Mouse (Mus musculus) forebrain, embryonic 14.5 days (tissue): ENCODE data around the gene Cbarp. TPM values are rescaled to one million over a fixed set of nuclear protein-coding genes. Genes with fewer than 3 reads are reported as not detected.

ENCODE experiments used
- ATAC-seq: fragments of 200-750 bp; cut with Nextera tagmentation; 2 replicates; pipeline ENCODE4 v1.8.0; 2017; ENCODE audit warnings: mild to moderate bottlenecking, moderate library complexity
- DNase-seq: peaks from one replicate; pipeline ENCODE4 v3.0.0-alpha.2; 2015; ENCODE audit warnings: low spot score
- H3K27ac ChIP-seq: fragments of 300-500 bp; sonication (generic); 2 replicates; pipeline ENCODE4 v1.5.1; 2014; ENCODE audit warnings: low read depth, mild to moderate bottlenecking, control low read depth, low read length, moderate library complexity
- H3K27me3 ChIP-seq: fragments of 300-500 bp; sonication (generic); replicated peaks from 2 replicates; pipeline ENCODE4 v1.6.1; 2014; ENCODE audit warnings: low read length, control low read depth, mixed read lengths; ENCODE audit not compliant: control insufficient read depth, insufficient read depth
- H3K36me3 ChIP-seq: fragments of 300-500 bp; sonication (generic); 2 replicates; pipeline ENCODE4 v1.6.1; 2014; ENCODE audit warnings: low read length, control low read depth; ENCODE audit not compliant: control insufficient read depth, insufficient read depth
- H3K4me1 ChIP-seq: fragments of 300-500 bp; sonication (generic); 2 replicates; pipeline ENCODE4 v1.6.1; 2014; ENCODE audit warnings: antibody characterized with exemption, low read length, control low read depth; ENCODE audit not compliant: control insufficient read depth, insufficient read depth
- H3K4me2 ChIP-seq: fragments of 300-500 bp; sonication (generic); 2 replicates; pipeline ENCODE4 v1.6.1; 2014; ENCODE audit warnings: mild to moderate bottlenecking, control low read depth, low read length
- H3K4me3 ChIP-seq: fragments of 300-500 bp; sonication (generic); 2 replicates; pipeline ENCODE4 v1.5.1; 2014; ENCODE audit warnings: low read depth, low read length, control low read depth
- H3K9ac ChIP-seq: fragments of 300-500 bp; sonication (generic); 2 replicates; pipeline ENCODE4 v1.6.1; 2014; ENCODE audit warnings: mild to moderate bottlenecking, low read length, control low read depth, moderate library complexity
- H3K9me3 ChIP-seq: fragments of 300-500 bp; sonication (generic); replicated peaks from 2 replicates; pipeline ENCODE4 v1.6.1; 2016; ENCODE audit warnings: low read length, control low read depth, mixed read lengths; ENCODE audit not compliant: control insufficient read depth
- WGBS: fragments of 180-500 bp; shearing (Covaris S2); extraction: QIAGEN DNeasy Blood & Tissue Kit; methylation state at CpG from one replicate; pipeline ENCODE4 v1.1.7; 2014; 5-methylcytosine and 5-hydroxymethylcytosine counted together
- polyA plus RNA-seq: library from polyadenylated mRNA; unstranded; fragments of >200 nt; fragmentation: Nextera tagmentation; extraction: Ambion mirVana; gene quantifications from 2 replicates; pipeline ENCODE4 v1.2.1, GENCODE M21; 2014

Cbarp gene
- polyA plus RNA-seq, 1 experiment from 2014 or later = 42.4 TPM

GRCm38 (mm10) chr10:80120146-80120545 lies 20.5 kb downstream of the Cbarp start:
- Histone ChIP-seq H3K4me3 (no peak overlapping the region), H3K27ac (no peak overlapping the region), H3K4me1 (peaks cover 24% of the 10 kb centered on the region), H3K4me2 (no peak overlapping the region), H3K36me3 (peaks cover 37% of the 10 kb centered on the region), H3K9me3 (no peaks in the 10 kb centered on the region), H3K27me3 (no peaks in the 10 kb centered on the region), H3K9ac (no peak overlapping the region)
- DNase-seq (no peak), ATAC-seq (no peak)
- 63% methylated on average over 2 of the region's 2 CpGs for WGBS

- Histone ChIP-seq H3K36me3 (peaks cover 24% of the 10 kb centered on the region; the same call in 1 of the 2 replicates), H3K4me3 (peak overlapping the region; percentile 4; the same call in 1 of the 2 replicates), H3K9ac (peak overlapping the region; percentile 85), H3K27ac (peak overlapping the region; percentile 44; the same call in 1 of the 2 replicates), H3K4me2 (peak overlapping the region; percentile 97), H3K4me1 (peaks cover 24% of the 10 kb centered on the region), H3K9me3 (no peaks in the 10 kb centered on the region), H3K27me3 (no peaks in the 10 kb centered on the region)
- no peak for ATAC-seq
- DNase-seq = no peak
- WGBS = 38% methylated on average over 6 of the region's 6 CpGs
Observed at GRCm38 (mm10) chr10:80118552-80118951, 22.1 kb downstream of the Cbarp start.

GRCm38 (mm10) chr10:80117736-80118135 lies 22.9 kb downstream of the Cbarp start:
- DNase-seq (no peak), ATAC-seq (no peak)
- Histone ChIP-seq H3K9ac (peak overlapping the region; percentile 85), H3K4me2 (peak overlapping the region; percentile 97), H3K27ac (no peak overlapping the region; the same call in 1 of the 2 replicates), H3K4me3 (peak overlapping the region; percentile 96), H3K36me3 (peaks cover 20% of the 10 kb centered on the region; the same call in 1 of the 2 replicates), H3K9me3 (no peaks in the 10 kb centered on the region), H3K4me1 (peaks cover 24% of the 10 kb centered on the region), H3K27me3 (no peaks in the 10 kb centered on the region)
- 50% methylated on average over 1 of the region's 1 CpGs for WGBS

GRCm38 (mm10) chr10:80116927-80117691 lies 23.5 kb downstream of the Cbarp start:
- H3K27ac ChIP-seq = 0 out of 2 replicates have a peak overlapping the region, but pooled peaks have one; percentile 44
- H3K9me3 ChIP-seq = no peaks in the 10 kb centered on the region
- ATAC-seq = no peak
- no peak for DNase-seq
- peak overlapping the region; percentile 85 for H3K9ac ChIP-seq
- peaks cover 20% of the 10 kb centered on the region; the same call in 1 of the 2 replicates for H3K36me3 ChIP-seq
- 5% methylated on average over 30 of the region's 30 CpGs for WGBS
- no peaks in the 10 kb centered on the region for H3K27me3 ChIP-seq
- H3K4me3 ChIP-seq = peak overlapping the region; percentile 96
- H3K4me2 ChIP-seq = peak overlapping the region; percentile 97
- peaks cover 24% of the 10 kb centered on the region for H3K4me1 ChIP-seq

GRCm38 (mm10) chr10:80116563-80116926 lies 24.1 kb downstream of the Cbarp start:
- H3K27ac ChIP-seq = 0 out of 2 replicates have a peak overlapping the region, but pooled peaks have one; percentile 74
- H3K4me3 ChIP-seq = peak overlapping the region; percentile 96
- H3K4me2 ChIP-seq = peak overlapping the region; percentile 97
- WGBS = 0% methylated on average over 27 of the region's 27 CpGs
- peaks cover 17% of the 10 kb centered on the region; the same call in 1 of the 2 replicates for H3K36me3 ChIP-seq
- DNase-seq (no peak), ATAC-seq (no peak)
- no peaks in the 10 kb centered on the region for H3K27me3 ChIP-seq
- H3K4me1 ChIP-seq = peaks cover 24% of the 10 kb centered on the region
- peak overlapping the region; percentile 85 for H3K9ac ChIP-seq
- no peaks in the 10 kb centered on the region for H3K9me3 ChIP-seq

- 0% methylated on average over 51 of the region's 63 CpGs for WGBS
- Histone ChIP-seq H3K9me3 (no peaks in the 10 kb centered on the region), H3K9ac (peak overlapping the region; percentile 85), H3K4me2 (peak overlapping the region; percentile 97), H3K4me3 (peak overlapping the region; percentile 96), H3K27me3 (no peaks in the 10 kb centered on the region), H3K4me1 (peaks cover 24% of the 10 kb centered on the region), H3K27ac (peak overlapping the region; percentile 74), H3K36me3 (peaks cover 14% of the 10 kb centered on the region; the same call in 1 of the 2 replicates)
- DNase-seq (no peak), ATAC-seq (no peak)
Observed at GRCm38 (mm10) chr10:80115944-80116335, 24.7 kb downstream of the Cbarp start.

- Histone ChIP-seq H3K36me3 (peaks cover 12% of the 10 kb centered on the region; the same call in 1 of the 2 replicates), H3K4me1 (peaks cover 24% of the 10 kb centered on the region), H3K4me3 (peak within 1 kb of the TSS; percentile 96), H3K27ac (peak within 1 kb of the TSS; percentile 74), H3K27me3 (no peaks in the 10 kb centered on the region), H3K4me2 (peak within 1 kb of the TSS; percentile 97), H3K9ac (peak within 1 kb of the TSS; percentile 85), H3K9me3 (no peaks in the 10 kb centered on the region)
- under 1% methylated on average over 63 of the region's 70 CpGs for WGBS
- DNase-seq (peak; percentile 100), ATAC-seq (peak; percentile 98)
Observed at GRCm38 (mm10) chr10:80115290-80115943, 25.2 kb downstream of the Cbarp start, which contains the start of gene Stk11. Stk11 (plus strand) TSS chr10:80115803.

- peak; percentile 94 for DNase-seq
- H3K36me3 ChIP-seq = peaks cover 5% of the 10 kb centered on the region; the same call in 1 of the 2 replicates
- H3K9ac ChIP-seq = 0 out of 2 replicates have a peak overlapping the region, but pooled peaks have one; percentile 22
- ATAC-seq = peak; percentile 54
- peak overlapping the region; percentile 52 for H3K4me2 ChIP-seq
- no peaks in the 10 kb centered on the region for H3K9me3 ChIP-seq
- no peaks in the 10 kb centered on the region for H3K27me3 ChIP-seq
- peak overlapping the region; percentile 96 for H3K4me3 ChIP-seq
- peak overlapping the region; percentile 15; the same call in 1 of the 2 replicates for H3K27ac ChIP-seq
- peaks cover 24% of the 10 kb centered on the region for H3K4me1 ChIP-seq
- WGBS = 3% methylated on average over 27 of the region's 27 CpGs
Observed at GRCm38 (mm10) chr10:80114341-80115284, 26.0 kb downstream of the Cbarp start.
